Mouse (Mus musculus): ENCODE data around the gene Pgap3. TPM values are rescaled to one million over a fixed set of nuclear protein-coding genes. Genes with fewer than 3 reads are reported as not detected.

Pgap3 gene
- 13.1 TPM for polyA plus RNA-seq (2017; shearing (Covaris generic))

DNA sequence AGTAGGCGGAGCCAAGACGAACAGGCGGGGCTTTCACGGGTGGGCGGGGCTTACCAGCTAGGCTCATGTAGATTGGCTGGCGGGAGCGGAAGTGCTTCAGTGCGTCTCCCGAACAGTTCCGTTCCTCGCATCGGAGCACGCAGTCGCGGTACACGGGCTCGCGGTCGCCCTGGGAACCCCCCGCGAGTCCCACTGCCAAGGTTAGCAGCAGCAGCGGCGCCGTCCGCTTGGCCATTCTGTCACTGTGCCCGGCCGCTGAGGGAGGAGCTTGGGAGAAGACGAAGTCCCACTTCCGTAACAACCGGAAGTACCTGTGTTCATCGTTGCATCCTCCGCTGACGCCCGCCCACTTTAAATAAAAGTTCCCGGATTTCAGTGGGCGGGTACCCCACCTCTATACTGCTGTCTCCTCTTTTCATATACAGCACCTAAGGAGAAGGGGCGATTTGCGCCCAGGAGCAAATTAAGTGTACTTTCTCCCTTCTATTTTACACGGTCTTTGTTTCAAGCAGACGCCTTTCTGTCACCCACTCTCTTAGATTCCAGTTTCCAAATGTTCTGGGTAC lies at the start of gene Pgap3:
Gene Pgap3, minus strand, starts transcription at position 330 of the 566 bp plus-strand sequence.

DNA sequence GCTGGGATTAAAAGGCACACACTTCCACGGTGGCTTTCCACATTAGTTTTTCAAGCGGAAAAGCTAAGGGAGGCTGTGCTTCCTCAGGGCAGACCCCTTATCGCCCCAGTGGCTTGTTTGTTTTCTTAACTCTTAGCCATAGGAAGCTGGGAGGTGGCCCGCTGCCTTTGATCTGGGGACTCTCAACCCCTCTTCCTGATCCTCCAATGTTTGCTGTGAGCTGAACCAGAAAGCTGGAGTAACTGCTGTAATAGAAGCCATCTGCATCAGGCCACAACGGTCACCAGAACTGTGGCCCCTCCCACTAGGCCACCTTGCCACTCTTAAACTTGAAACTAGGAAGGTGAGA lies 45.9 kb upstream of the Pgap3 start, which contains the start of gene Grb7:
Gene Grb7, plus strand, starts transcription at position 182 of the 349 bp plus-strand sequence.

DNA sequence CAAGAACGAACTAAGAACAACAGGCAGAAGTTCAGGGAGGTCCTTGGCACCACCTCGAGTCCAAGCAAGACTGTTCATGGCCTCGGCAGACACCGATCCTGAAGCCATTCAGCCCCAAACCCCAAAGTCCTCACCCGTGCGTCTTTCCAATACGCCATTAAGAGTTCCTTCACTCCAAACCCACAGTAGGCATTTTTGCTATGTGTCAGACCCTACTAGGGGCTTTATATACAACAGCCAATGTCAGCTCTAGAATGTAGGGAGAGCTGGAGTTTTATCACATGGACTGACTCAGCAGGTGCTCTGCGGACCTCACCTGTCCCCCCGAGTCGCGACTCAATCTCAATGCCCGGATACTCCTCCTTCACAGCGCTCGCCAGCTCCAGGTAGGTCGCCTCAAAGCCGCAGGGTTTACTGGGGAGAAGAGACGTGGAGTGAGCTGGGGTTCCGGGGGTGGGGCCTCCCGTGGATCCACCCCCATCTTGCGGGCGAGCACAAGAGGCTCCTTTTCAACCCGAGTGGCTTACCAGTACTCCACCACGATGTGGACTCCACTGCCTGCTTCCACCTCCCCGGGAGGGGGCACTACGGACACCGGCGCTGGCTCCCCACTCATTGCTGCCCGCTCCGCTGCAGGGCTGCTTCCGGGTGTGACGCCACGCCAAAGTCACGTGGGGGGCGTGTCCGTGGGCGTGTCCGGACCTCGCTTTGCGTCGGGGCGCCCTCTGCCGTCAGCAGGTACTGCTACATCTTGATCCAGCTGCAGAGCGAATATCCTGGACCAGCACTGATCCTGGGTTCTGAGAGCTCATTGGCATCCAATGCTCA lies 38.3 kb upstream of the Pgap3 start, which contains the start of gene Mien1:
Gene Mien1, minus strand, starts transcription at position 661 of the 828 bp plus-strand sequence.

DNA sequence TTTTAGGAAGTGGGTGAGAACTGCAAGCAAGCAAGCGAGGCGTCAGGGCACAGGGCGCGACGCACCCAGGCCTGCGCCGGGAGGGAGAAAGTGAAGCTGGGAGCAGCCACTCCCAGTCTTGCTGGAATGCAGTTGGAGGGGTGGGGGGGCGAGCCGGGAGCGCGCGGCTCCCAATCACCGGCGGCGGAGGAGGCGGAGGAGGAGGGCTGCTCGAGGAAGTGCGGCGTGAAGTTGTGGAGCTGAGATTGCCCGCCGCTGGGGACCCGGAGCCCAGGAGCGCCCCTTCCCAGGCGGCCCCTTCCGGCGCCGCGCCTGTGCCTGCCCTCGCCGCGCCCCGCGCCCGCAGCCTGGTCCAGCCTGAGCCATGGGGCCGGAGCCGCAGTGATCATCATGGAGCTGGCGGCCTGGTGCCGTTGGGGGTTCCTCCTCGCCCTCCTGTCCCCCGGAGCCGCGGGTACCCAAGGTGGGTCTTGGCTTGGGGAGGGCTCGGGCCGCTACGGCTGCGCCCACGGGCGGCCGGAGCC lies 12.0 kb upstream of the Pgap3 start, which contains the start of gene Erbb2:
Gene Erbb2, plus strand, starts transcription at position 198 of the 524 bp plus-strand sequence.

DNA sequence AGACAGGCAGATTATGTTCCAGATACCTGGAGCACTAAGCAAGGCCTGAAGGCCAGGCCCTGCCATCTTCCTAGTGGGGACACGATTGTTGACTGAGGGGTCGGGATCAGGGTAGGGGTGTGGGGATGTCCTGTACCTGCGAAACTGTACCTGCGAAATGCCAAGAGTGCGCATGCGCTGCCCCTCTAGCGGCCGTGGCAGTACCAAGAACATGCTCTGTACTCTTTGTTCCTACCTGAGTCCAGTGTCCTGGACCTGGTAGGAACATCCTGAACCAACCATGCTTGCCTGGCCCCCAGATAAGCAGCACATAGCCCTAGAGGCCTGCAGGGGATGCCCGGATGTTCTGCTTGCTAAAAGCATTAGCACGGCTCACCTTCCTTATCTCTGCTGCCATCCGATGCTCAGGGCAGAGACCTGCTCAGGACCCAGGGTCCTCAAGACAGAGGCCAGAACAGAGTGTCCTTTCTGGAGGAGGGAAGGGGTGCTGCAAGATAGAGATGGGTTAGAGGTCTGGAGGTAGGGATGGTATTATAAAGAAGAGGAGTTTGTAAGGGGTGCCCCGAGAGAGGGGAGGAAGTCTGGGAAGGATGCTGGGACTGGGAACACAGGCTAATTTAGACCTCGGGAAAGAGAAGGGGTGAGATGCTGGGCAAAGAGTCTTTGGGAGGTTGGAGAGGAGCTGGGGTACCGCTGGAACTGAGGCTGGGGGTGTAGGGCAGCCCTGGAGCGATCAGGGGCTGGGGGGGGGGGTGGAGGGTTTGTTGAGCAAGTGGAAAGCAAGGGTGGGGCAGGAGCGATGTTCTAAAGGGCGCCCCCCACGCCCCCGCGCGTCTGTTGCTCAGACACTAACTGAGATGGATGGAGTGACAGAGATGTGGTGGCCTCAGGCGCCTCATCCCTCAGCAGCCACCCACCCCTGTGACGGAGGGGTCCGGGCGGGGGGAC lies 14.4 kb downstream of the Pgap3 start, which contains the start of gene Pnmt:
Gene Pnmt, plus strand, starts transcription at position 813 of the 948 bp plus-strand sequence.

DNA sequence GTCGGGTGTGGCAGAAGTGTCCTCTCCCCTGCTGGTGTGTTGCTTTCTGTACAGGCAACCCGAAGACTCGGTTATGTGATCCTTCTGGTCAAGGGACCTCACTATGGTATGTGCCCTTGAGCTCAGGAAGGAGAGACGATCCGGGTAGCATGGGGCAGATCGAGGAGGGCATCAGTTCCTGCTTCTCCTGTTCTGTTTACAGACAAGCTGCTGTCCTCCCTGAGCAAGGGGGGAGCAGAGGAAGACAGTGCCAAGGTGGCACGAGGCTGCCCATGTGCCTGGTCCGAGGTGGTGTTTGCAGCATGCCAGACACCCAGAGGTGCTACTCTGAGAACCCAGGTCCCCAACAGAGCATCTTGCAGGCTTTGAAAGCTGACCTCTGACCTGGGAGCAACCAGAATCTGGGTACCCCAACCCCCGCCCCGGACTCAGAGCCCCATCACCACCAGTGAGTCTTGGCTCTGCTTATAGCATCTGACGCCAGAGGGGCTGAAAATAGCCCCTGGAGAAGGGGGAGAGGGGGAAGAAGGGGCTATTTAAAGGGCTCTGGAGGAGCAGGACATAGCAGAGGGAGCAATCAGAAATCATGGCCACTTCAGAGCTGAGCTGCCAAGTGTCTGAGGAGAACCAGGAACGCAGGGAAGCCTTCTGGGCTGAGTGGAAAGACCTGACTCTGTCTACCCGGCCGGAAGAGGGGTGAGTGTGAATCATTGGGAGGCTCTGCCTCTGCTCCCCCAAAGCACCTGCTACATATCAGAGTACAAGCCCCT lies 16.8 kb downstream of the Pgap3 start, which contains the start of gene Tcap:
Gene Tcap, plus strand, starts transcription at position 551 of the 770 bp plus-strand sequence.

DNA sequence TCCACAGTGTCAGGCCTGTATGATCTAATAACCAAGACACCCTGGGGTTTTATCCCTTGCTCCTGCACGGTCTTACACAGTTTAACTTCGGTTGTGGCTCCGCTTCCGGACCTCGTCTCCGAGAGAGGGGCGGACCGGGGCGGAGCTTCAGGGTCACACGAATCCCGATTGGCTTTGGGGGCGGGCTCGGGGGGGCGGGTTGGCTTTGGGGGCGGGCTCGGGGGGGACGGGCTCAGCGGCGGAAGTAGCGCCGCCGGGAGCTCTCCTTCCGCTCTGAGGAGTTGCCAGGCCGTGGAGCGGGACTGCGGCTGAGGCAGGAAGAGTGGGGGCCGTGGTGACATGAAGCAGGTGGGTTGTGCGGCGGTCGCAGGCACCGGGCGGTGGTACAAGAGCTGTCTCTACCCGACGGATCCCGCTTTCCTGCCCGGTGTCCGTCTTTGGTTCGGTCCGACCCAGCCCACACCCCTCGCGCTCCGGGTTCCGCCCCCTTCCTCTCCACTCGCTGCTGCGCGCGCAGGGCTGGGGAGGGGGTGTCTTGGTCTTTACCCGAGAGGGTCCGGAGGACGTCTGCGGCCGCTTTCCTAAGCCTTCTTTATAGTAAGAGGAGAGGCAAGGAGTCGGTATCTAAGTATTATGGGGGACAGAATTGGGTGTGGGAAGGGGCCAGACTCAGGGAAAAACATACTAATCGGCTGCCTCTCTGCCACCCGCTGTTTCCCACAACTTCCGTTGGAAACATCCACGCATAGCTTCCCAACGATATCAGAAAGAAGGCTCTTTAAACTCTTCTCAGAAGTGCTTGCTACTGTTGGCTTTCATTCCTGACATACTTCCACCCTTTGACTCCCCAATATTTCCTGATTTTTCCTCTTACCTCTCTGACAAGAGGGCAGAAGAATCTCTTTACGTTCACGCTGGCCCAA lies 41.9 kb downstream of the Pgap3 start, which contains the start of gene Stard3:
Gene Stard3, plus strand, starts transcription at position 208 of the 923 bp plus-strand sequence.

DNA sequence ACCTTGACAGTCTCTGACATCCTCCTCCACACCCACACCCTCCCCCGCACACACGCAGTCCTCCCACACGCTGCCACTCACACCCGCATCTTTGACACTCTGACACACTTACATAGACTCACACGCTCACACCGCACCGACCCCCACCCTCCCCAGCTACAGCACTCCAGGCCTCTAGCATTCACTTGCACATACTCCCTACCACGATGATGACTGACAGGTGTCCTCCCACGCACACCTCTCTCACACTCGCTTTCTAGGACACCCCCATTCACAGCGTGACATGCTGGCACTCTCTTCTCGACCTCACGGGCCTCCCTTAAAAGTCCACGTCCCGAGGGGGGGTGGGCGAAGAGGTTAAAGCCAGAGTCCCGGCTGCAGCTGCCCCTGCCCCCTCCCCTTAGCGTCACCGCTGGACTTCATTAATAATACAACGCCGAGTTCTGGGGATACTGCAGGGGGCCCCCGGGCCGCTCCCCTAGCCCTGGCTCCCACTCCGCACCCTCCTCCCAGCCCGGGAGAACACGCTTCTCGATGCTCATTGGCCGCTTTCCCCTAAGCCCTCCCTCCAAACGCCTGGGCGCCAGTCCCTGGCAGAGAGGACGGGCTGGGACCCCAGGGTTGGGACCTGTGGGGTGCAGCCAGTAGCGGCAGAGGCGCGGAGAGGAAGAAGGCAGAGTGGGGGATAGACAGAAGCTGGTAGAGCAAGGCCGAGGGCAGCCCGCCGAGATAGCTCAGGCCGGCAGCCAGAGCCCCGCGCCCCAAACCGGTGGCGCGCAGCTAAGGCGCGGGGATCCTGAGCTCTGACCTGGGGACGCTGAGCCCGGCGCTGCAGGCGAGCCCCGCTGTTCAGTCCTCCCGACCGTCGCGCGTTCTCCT lies 52.0 kb downstream of the Pgap3 start, which contains the start of gene Ppp1r1b:
Gene Ppp1r1b, plus strand, starts transcription at position 322 of the 879 bp plus-strand sequence.

Other genes with a start within 250 kb of the Pgap3 start
- gene Med1, start 207.2 kb downstream of the Pgap3 start, polyA plus RNA-seq (2017; shearing (Covaris generic)) = 66.4 TPM
- 16.3 TPM for gene Cdk12, start 197.4 kb downstream of the Pgap3 start, polyA plus RNA-seq (2017; shearing (Covaris generic))
- not detected for gene Neurod2, start 70.8 kb downstream of the Pgap3 start, polyA plus RNA-seq (2017; shearing (Covaris generic))
- 0.45 TPM for gene Ppp1r1b, start 52.1 kb downstream of the Pgap3 start, polyA plus RNA-seq (2017; shearing (Covaris generic))
- 43.0 TPM for gene Stard3, start 42.1 kb downstream of the Pgap3 start, polyA plus RNA-seq (2017; shearing (Covaris generic))
- not detected for gene Tcap, start 16.7 kb downstream of the Pgap3 start, polyA plus RNA-seq (2017; shearing (Covaris generic))
- not detected for gene Pnmt, start 14.0 kb downstream of the Pgap3 start, polyA plus RNA-seq (2017; shearing (Covaris generic))
- not detected for gene Erbb2, start 12.0 kb upstream of the Pgap3 start, polyA plus RNA-seq (2017; shearing (Covaris generic))
- gene Mien1, start 38.5 kb upstream of the Pgap3 start, polyA plus RNA-seq (2017; shearing (Covaris generic)) = 129 TPM
- gene Grb7, start 45.9 kb upstream of the Pgap3 start, polyA plus RNA-seq (2017; shearing (Covaris generic)) = 72.0 TPM
- gene Ikzf3, start 145.5 kb upstream of the Pgap3 start, polyA plus RNA-seq (2017; shearing (Covaris generic)) = 129 TPM
- 2.9 TPM for gene Zpbp2, start 150.6 kb upstream of the Pgap3 start, polyA plus RNA-seq (2017; shearing (Covaris generic))
- 45.7 TPM for gene Ormdl3, start 186.9 kb upstream of the Pgap3 start, polyA plus RNA-seq (2017; shearing (Covaris generic))
- gene Lrrc3c, start 197.8 kb upstream of the Pgap3 start, polyA plus RNA-seq (2017; shearing (Covaris generic)) = not detected
- gene Gm12355, start 225.2 kb upstream of the Pgap3 start, polyA plus RNA-seq (2017; shearing (Covaris generic)) = 2.6 TPM
- not detected for gene Gsdma3, start 225.9 kb upstream of the Pgap3 start, polyA plus RNA-seq (2017; shearing (Covaris generic))
- gene Gsdma2, start 246.3 kb upstream of the Pgap3 start, polyA plus RNA-seq (2017; shearing (Covaris generic)) = 0.93 TPM

Data from effector memory CD4-positive, alpha-beta T cell, adult 7 months (primary cell).